Mouse (Mus musculus) bone marrow, adult 2 months (tissue): ENCODE results near the gene Sec14l4.

Experiments used
- CTCF ChIP-seq: fragments of 200-500 bp; IDR thresholded peaks from 2 replicates; pipeline ENCODE4 v1.5.1; 2011; ENCODE audit warnings: low read length, control low read depth; ENCODE audit not compliant: control insufficient read depth, insufficient read depth
- POLR2A ChIP-seq: fragments of 200-500 bp; IDR thresholded peaks from 2 replicates; pipeline ENCODE4 v1.6.1; 2011; ENCODE audit warnings: low read depth, mild to moderate bottlenecking, control low read depth, low read length, borderline replicate concordance; ENCODE audit not compliant: control insufficient read depth

GRCm38 (mm10) chr11:4034169-4034568 lies 2.9 kb downstream of the Sec14l4 start:
- no peak for TF ChIP-seq POLR2A
- no peak for TF ChIP-seq CTCF
